Mouse (Mus musculus) intestine, embryonic 15.5 days (tissue): ENCODE results near the gene Acat2. TPM values are rescaled to one million over a fixed set of nuclear protein-coding genes. Genes with fewer than 3 reads are reported as not detected.
"Not testable (repeated sequence)": the region's sequence is repeated elsewhere in the genome, so short reads cannot be mapped to it uniquely, and the experiment has no call there.

Source experiments
- ATAC-seq: fragments of 200-750 bp; cut with Nextera tagmentation; 2 replicates; pipeline ENCODE4 v1.8.0; 2017; ENCODE audit warnings: moderate TSS enrichment, moderate library complexity
- H3K27ac ChIP-seq: fragments of 300-500 bp; sonication (generic); 2 replicates; pipeline ENCODE4 v1.5.1; 2015; ENCODE audit warnings: mild to moderate bottlenecking, inconsistent platforms
- H3K27me3 ChIP-seq: fragments of 300-500 bp; sonication (generic); replicated peaks from 2 replicates; pipeline ENCODE4 v1.6.1; 2015; ENCODE audit warnings: inconsistent platforms
- H3K36me3 ChIP-seq: fragments of 300-500 bp; sonication (generic); 2 replicates; pipeline ENCODE4 v1.6.1; 2015; ENCODE audit warnings: inconsistent platforms
- H3K4me1 ChIP-seq: fragments of 300-500 bp; sonication (generic); replicated peaks from 2 replicates; pipeline ENCODE4 v1.6.1; 2015; ENCODE audit warnings: inconsistent platforms
- H3K4me2 ChIP-seq: fragments of 300-500 bp; sonication (generic); replicated peaks from 2 replicates; pipeline ENCODE4 v1.6.1; 2015; ENCODE audit warnings: mild to moderate bottlenecking, inconsistent platforms
- H3K4me3 ChIP-seq: fragments of 300-500 bp; sonication (generic); replicated peaks from 2 replicates; pipeline ENCODE4 v1.5.1; 2015; ENCODE audit warnings: inconsistent platforms
- H3K9ac ChIP-seq: fragments of 300-500 bp; sonication (generic); 2 replicates; pipeline ENCODE4 v1.6.1; 2015; ENCODE audit warnings: inconsistent platforms
- H3K9me3 ChIP-seq: fragments of 300-500 bp; sonication (generic); 2 replicates; pipeline ENCODE4 v1.6.1; 2016; ENCODE audit warnings: inconsistent platforms
- WGBS: fragments of 180-500 bp; shearing (Covaris S2); methylation state at CpG from one replicate; pipeline ENCODE4 v1.1.7; 2015; 5-methylcytosine and 5-hydroxymethylcytosine counted together
- polyA plus RNA-seq: library from polyadenylated mRNA; unstranded; fragments of >200 nt; fragmentation: Nextera tagmentation; extraction: Ambion mirVana; gene quantifications from 2 replicates; pipeline ENCODE4 v1.2.1, GENCODE M21; 2015

Gene Acat2
- polyA plus RNA-seq, 1 experiment from 2014 or later = 240 TPM

DNA sequence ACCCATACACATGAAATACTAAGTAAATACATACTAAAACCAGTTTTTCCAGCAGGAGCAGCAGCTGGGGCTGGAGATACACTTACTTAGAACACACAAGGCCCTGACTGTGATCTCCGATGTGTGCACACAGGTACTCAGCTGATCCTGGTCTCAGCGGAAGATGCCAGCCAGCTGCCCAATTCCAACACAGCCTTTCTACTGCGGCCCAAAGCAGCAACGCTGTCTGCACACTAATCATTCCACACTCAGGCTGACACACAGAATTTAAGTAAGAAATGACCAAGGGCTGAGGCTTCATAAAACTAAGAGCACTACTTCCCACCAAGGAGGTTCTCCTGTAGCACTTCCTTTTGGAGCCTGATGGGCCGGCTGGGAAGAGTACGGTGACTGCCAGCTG, 58.3 kb downstream of the Acat2 start:
- H3K9me3 ChIP-seq = no peaks in the 10 kb centered on the region
- H3K36me3 ChIP-seq = 0 out of 2 replicates have a peak, but pooled peaks cover 3% of the 10 kb centered on the region
- H3K27me3 ChIP-seq = no peaks in the 10 kb centered on the region
- peaks cover 2% of the 10 kb centered on the region; the same call in 1 of the 2 replicates for H3K4me1 ChIP-seq
- no peak overlapping the region for H3K4me2 ChIP-seq
- ATAC-seq = no peak
- no peak overlapping the region for H3K9ac ChIP-seq
- 95% methylated on average over 6 of the region's 6 CpGs for WGBS
- no peak overlapping the region for H3K4me3 ChIP-seq
- no peak overlapping the region for H3K27ac ChIP-seq

DNA sequence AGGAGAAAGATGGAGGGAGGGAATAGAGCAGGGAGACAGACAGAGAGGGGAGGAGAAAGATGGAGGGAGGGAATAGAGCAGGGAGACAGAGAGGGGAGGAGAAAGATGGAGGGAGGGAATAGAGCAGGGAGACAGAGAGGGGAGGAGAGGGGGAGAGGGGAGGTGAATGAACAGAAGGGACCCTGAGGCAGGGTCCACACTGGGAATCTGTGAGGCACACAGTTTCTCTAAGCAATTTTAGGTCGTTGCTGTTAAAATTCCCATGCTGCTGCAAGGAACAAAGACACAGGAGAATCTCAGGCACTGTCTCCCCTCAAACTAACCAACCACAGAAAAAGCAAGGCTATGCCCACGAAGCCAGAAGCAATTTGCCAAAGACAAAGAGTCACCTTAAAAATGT, 61.9 kb downstream of the Acat2 start:
- 33% methylated on average over 2 of the region's 2 CpGs for WGBS
- not testable (repeated sequence) for H3K4me3 ChIP-seq, H3K27me3 ChIP-seq, H3K9me3 ChIP-seq, H3K9ac ChIP-seq, H3K4me1 ChIP-seq, H3K27ac ChIP-seq, ATAC-seq, H3K36me3 ChIP-seq, H3K4me2 ChIP-seq

DNA sequence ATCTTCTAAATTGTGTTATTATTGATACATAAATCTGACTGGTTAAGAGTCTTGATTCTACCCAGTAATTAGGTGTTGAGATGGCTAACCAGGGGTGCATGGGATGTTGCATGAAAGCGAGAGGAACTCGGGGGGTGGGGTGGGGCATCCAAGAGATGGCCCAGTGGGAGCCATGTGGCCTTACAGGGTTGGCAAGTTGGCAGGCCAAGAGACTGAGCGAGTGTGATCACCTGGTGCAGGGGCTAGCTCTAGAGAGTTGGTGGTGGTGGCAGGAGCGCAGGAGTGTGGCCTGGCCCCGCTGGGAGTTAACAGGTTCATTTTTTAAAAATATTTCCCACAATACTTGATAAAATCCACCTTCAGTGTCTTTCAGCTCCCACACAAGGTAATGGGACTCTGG, 62.9 kb downstream of the Acat2 start:
- H3K36me3 ChIP-seq = 0 out of 2 replicates have a peak, but pooled peaks cover 3% of the 10 kb centered on the region
- no peak overlapping the region for H3K27ac ChIP-seq
- no peaks in the 10 kb centered on the region for H3K9me3 ChIP-seq
- H3K4me2 ChIP-seq = no peak overlapping the region
- no peak overlapping the region for H3K9ac ChIP-seq
- H3K4me1 ChIP-seq = no peaks in the 10 kb centered on the region; the same call in 1 of the 2 replicates
- no peak overlapping the region for H3K4me3 ChIP-seq
- 0 out of 2 replicates have a peak, but pooled peaks have one; percentile 41 for ATAC-seq
- no peaks in the 10 kb centered on the region for H3K27me3 ChIP-seq
- 87% methylated on average over 5 of the region's 5 CpGs for WGBS

Other genes with a start within 250 kb of the Acat2 start
- gene Igf2r, start 191.1 kb downstream of the Acat2 start, polyA plus RNA-seq = 37.5 and 38.9 TPM in 2 replicates
- gene Mas1, start 92.6 kb downstream of the Acat2 start, polyA plus RNA-seq = 0.38 and 0.40 TPM in 2 replicates
- not detected in 2 replicates for gene Mrgprh, start 84.7 kb downstream of the Acat2 start, polyA plus RNA-seq
- 0.62 and 0.90 TPM in 2 replicates for gene Pnldc1, start 50.5 kb downstream of the Acat2 start, polyA plus RNA-seq
- gene Tcp1, start 45.0 kb downstream of the Acat2 start, polyA plus RNA-seq = 369 and 437 TPM in 2 replicates
- 173 and 181 TPM in 2 replicates for gene Mrpl18, start 44.4 kb downstream of the Acat2 start, polyA plus RNA-seq
- 0.88 and 1.6 TPM in 2 replicates for gene Acat3, start 20.1 kb downstream of the Acat2 start, polyA plus RNA-seq
- 109 and 120 TPM in 2 replicates for gene Wtap, start 33.4 kb upstream of the Acat2 start, polyA plus RNA-seq
- 163 and 167 TPM in 2 replicates for gene Sod2, start 46.1 kb upstream of the Acat2 start, polyA plus RNA-seq
- 0.16 TPM in 1 of 2 replicates, not detected in the other for gene Gpr31b, start 91.5 kb upstream of the Acat2 start, polyA plus RNA-seq
- gene Tcp10b, start 100.4 kb upstream of the Acat2 start, polyA plus RNA-seq = 0.16 TPM in 1 of 2 replicates, not detected in the other
- gene Unc93a, start 171.1 kb upstream of the Acat2 start, polyA plus RNA-seq = not detected in 2 replicates